In genomic region chr10:75937851-75938643, GRCm38 (mm10) we compare ENCODE assay signal across 10 mouse cellular contexts. TPM values are rescaled to one million over a fixed set of nuclear protein-coding genes. Genes with fewer than 3 reads are reported as not detected.
DNase-seq lines count a peak whose midpoint lies in the region; ATAC-seq and TF ChIP-seq lines count a peak whose summit lies in the region.
"Had no signal": no experiment of that assay in that cellular context is flagged by ENCODE, and none has a peak within 500 bp of the region (broad histone marks: within the 10 kb centered on the region; RNA-seq: fewer than 3 reads in every experiment).

No protein-coding gene starts in this region.

- H3K4me2 ChIP-seq in liver, embryonic 16.5 days (ENCODE audit: low read depth, low read length), result peak overlapping the region; percentile 93

- DNase-seq in left cerebral cortex, adult 2 months (ENCODE audit: extremely low spot score in 1 of 2, low spot score in 2 of 2), result no peak
- no peak for DNase-seq in left cerebral cortex, adult 9 months (ENCODE audit: low spot score in 2 of 2)
- DNase-seq in MN1 (ENCODE audit: low spot score), result peak; percentile 81
- DNase-seq in c-Kit-positive CD71-positive TER-119-positive erythroid progenitor cells, embryonic 14.5 days (ENCODE audit: low spot score), result peak; percentile 76
- no peak for DNase-seq in cerebellum, adult 9-11 months
- DNase-seq in thymus, adult 18-20 months, result no peak
- no peak for DNase-seq in embryo, embryonic 11 days
- DNase-seq: cerebellum, adult 2 months; gastrocnemius, postnatal 14 days had no signal

- H3K4me1 ChIP-seq in liver, embryonic 16.5 days (ENCODE audit: control insufficient read depth, low read depth, low read length), result peaks cover 43% of the 10 kb centered on the region

- peak; percentile 73 for ATAC-seq in liver, embryonic 16.5 days (ENCODE audit: low read depth)

- H3K4me3 ChIP-seq in left cerebral cortex, adult 2 months, result peak overlapping the region; percentile 21; the same call in 1 of the 2 replicates
- peak overlapping the region; percentile 84 for H3K4me3 ChIP-seq in liver, embryonic 16.5 days (ENCODE audit: low read depth, low read length)

- no peak overlapping the region for H3K27ac ChIP-seq in left cerebral cortex, adult 2 months
- peak overlapping the region; percentile 89 for H3K27ac ChIP-seq in liver, embryonic 16.5 days (ENCODE audit: low read length)

- no peaks in the 10 kb centered on the region for H3K9me3 ChIP-seq in liver, embryonic 16.5 days (replicated peaks; ENCODE audit: control insufficient read depth, low read length)

- H3K9ac ChIP-seq in liver, embryonic 16.5 days (ENCODE audit: low read depth, low read length), result peak overlapping the region; percentile 63

- H3K27me3 ChIP-seq in liver, embryonic 16.5 days (ENCODE audit: control insufficient read depth, insufficient read depth, low read depth, low read length), result peaks cover 9% of the 10 kb centered on the region

- 37% methylated on average over 10 of the region's 10 CpGs for WGBS in liver, embryonic 16.5 days (ENCODE audit: insufficient replicate concordance)

- intact Hi-C loops in left cerebral cortex, adult 2 months (cut with DNase I), result loop anchor here (5.0 kb wide), 1 partner anchor 41 kb away; no protein-coding TSS in a partner anchor

- no peak for TF ChIP-seq CTCF in left cerebral cortex, adult 2 months (IDR thresholded peaks at IDR 0.05)

- H3K36me3 ChIP-seq in liver, embryonic 16.5 days (ENCODE audit: control insufficient read depth, insufficient read depth), result peaks cover 8% of the 10 kb centered on the region; the same call in 1 of the 2 replicates

RNA-seq across cellular contexts. Expression of gene Mmp11, which starts 1.8 kb away (rescaled TPM):
- 1 to 10 TPM; 1.3 TPM for total RNA-seq in left cerebral cortex, adult 2 months (2021)
- polyA plus RNA-seq in liver, embryonic 16.5 days (2015; fragmentation: Nextera tagmentation; extraction: Ambion mirVana), result 2.1 and 2.7 TPM in 2 replicates

RNA-seq across cellular contexts. Expression of gene Gm867, which starts 2.4 kb away (rescaled TPM):
- under 1 TPM in 1 of 2 experiments, not detected in 1; 0.51 TPM for total RNA-seq in left cerebral cortex, adult 2 months (2021)
- polyA plus RNA-seq in liver, embryonic 16.5 days (2015; fragmentation: Nextera tagmentation; extraction: Ambion mirVana), result 24.3 and 26.4 TPM in 2 replicates
- total RNA-seq: gastrocnemius, postnatal 14 days had no signal

RNA-seq across cellular contexts. Expression of gene Vpreb3, which starts 4.8 kb away (rescaled TPM):
- not detected for total RNA-seq in left cerebral cortex, adult 2 months (2021)
- 15.0 and 17.5 TPM in 2 replicates for polyA plus RNA-seq in liver, embryonic 16.5 days (2015; fragmentation: Nextera tagmentation; extraction: Ambion mirVana)
- total RNA-seq: gastrocnemius, postnatal 14 days had no signal

RNA-seq across cellular contexts. Expression of gene Chchd10, which starts 5.1 kb away (rescaled TPM):
- total RNA-seq in left cerebral cortex, adult 2 months (2021), result 100 to 1,000 TPM; 364 to 413 TPM
- polyA plus RNA-seq in liver, embryonic 16.5 days (2015; fragmentation: Nextera tagmentation; extraction: Ambion mirVana), result 125 and 137 TPM in 2 replicates

RNA-seq across cellular contexts. Expression of gene Gm5134, which starts 16.3 kb away (rescaled TPM):
- total RNA-seq in left cerebral cortex, adult 2 months (2021), result not detected
- 0.06 and 0.14 TPM in 2 replicates for polyA plus RNA-seq in liver, embryonic 16.5 days (2015; fragmentation: Nextera tagmentation; extraction: Ambion mirVana)
- total RNA-seq: gastrocnemius, postnatal 14 days had no signal

Comparison
In these comparisons a context has a peak if more than half of its experiments do, and no peak if none do; other contexts are left out.
1. DNase-seq: peak in MN1 (single experiment) and c-Kit-positive CD71-positive TER-119-positive erythroid progenitor cells, embryonic 14.5 days (single experiment); none in left cerebral cortex, adult 2 months (0 of 2), left cerebral cortex, adult 9 months (0 of 2), cerebellum, adult 9-11 months (single experiment), thymus, adult 18-20 months (0 of 2) and embryo, embryonic 11 days (single experiment).